Mouse (Mus musculus): ENCODE data around the gene Lrp8. TPM values are rescaled to one million over a fixed set of nuclear protein-coding genes. Genes with fewer than 3 reads are reported as not detected.

The Lrp8 gene
- polyA plus RNA-seq, 1 experiment from 2014 or later: 0.96 TPM

GRCm38 (mm10) chr4:107803351-107804106 is 1.5 kb downstream of the Lrp8 start:
- peaks cover 23% of the 10 kb centered on the region for H3K27me3 ChIP-seq (ENCODE audit: control insufficient read depth, insufficient read depth, low read length)
- peak; percentile 92 for ATAC-seq (ENCODE audit: insufficient read depth, low FRiP score)
- peak overlapping the region; percentile 75 for H3K4me3 ChIP-seq (replicated peaks; ENCODE audit: low read length)
- peaks cover 13% of the 10 kb centered on the region for H3K4me1 ChIP-seq (ENCODE audit: control insufficient read depth, insufficient read depth, low read length)
- H3K36me3 ChIP-seq (ENCODE audit: control insufficient read depth, insufficient read depth, low read length): no peaks in the 10 kb centered on the region
- 1% methylated on average over 40 of the region's 46 CpGs for WGBS
- no peaks in the 10 kb centered on the region for H3K9me3 ChIP-seq (replicated peaks; ENCODE audit: control insufficient read depth, low read length)
- H3K27ac ChIP-seq (ENCODE audit: low read length): peak overlapping the region; percentile 43; the same call in 1 of the 2 replicates
- H3K9ac ChIP-seq (ENCODE audit: low read length): peak overlapping the region; percentile 77
- H3K4me2 ChIP-seq (ENCODE audit: low read depth, low read length): peak overlapping the region; percentile 100

GRCm38 (mm10) chr4:107805491-107805890 is 3.4 kb downstream of the Lrp8 start:
- no peaks in the 10 kb centered on the region for H3K36me3 ChIP-seq (ENCODE audit: control insufficient read depth, insufficient read depth, low read length)
- peaks cover 13% of the 10 kb centered on the region for H3K4me1 ChIP-seq (ENCODE audit: control insufficient read depth, insufficient read depth, low read length)
- ATAC-seq (ENCODE audit: insufficient read depth, low FRiP score): no peak
- H3K9ac ChIP-seq (ENCODE audit: low read length): no peak overlapping the region
- WGBS: 70% methylated on average over 3 of the region's 3 CpGs
- H3K9me3 ChIP-seq (replicated peaks; ENCODE audit: control insufficient read depth, low read length): no peaks in the 10 kb centered on the region
- no peak overlapping the region for H3K4me3 ChIP-seq (replicated peaks; ENCODE audit: low read length)
- H3K27ac ChIP-seq (ENCODE audit: low read length): no peak overlapping the region
- no peak overlapping the region for H3K4me2 ChIP-seq (ENCODE audit: low read depth, low read length)
- peaks cover 21% of the 10 kb centered on the region for H3K27me3 ChIP-seq (ENCODE audit: control insufficient read depth, insufficient read depth, low read length)

- H3K36me3 ChIP-seq (ENCODE audit: control insufficient read depth, insufficient read depth, low read length): no peaks in the 10 kb centered on the region
- ATAC-seq (ENCODE audit: insufficient read depth, low FRiP score): no peak
- H3K9ac ChIP-seq (ENCODE audit: low read length): no peak overlapping the region
- peaks cover 17% of the 10 kb centered on the region for H3K27me3 ChIP-seq (ENCODE audit: control insufficient read depth, insufficient read depth, low read length)
- 74% methylated on average over 4 of the region's 4 CpGs for WGBS
- no peak overlapping the region for H3K4me2 ChIP-seq (ENCODE audit: low read depth, low read length)
- no peak overlapping the region for H3K27ac ChIP-seq (ENCODE audit: low read length)
- H3K4me3 ChIP-seq (replicated peaks; ENCODE audit: low read length): no peak overlapping the region
- no peaks in the 10 kb centered on the region for H3K9me3 ChIP-seq (replicated peaks; ENCODE audit: control insufficient read depth, low read length)
- H3K4me1 ChIP-seq (ENCODE audit: control insufficient read depth, insufficient read depth, low read length): peaks cover 7% of the 10 kb centered on the region
Observed at GRCm38 (mm10) chr4:107807796-107808195, 5.7 kb downstream of the Lrp8 start.

GRCm38 (mm10) chr4:107808655-107809054 is 6.6 kb downstream of the Lrp8 start:
- H3K27me3 ChIP-seq (ENCODE audit: control insufficient read depth, insufficient read depth, low read length): peaks cover 11% of the 10 kb centered on the region; the same call in 1 of the 2 replicates
- H3K27ac ChIP-seq (ENCODE audit: low read length): no peak overlapping the region
- H3K4me3 ChIP-seq (replicated peaks; ENCODE audit: low read length): no peak overlapping the region
- H3K36me3 ChIP-seq (ENCODE audit: control insufficient read depth, insufficient read depth, low read length): no peaks in the 10 kb centered on the region
- H3K4me2 ChIP-seq (ENCODE audit: low read depth, low read length): no peak overlapping the region
- no peak for ATAC-seq (ENCODE audit: insufficient read depth, low FRiP score)
- 0 out of 2 replicates have a peak, but pooled peaks cover 3% of the 10 kb centered on the region for H3K4me1 ChIP-seq (ENCODE audit: control insufficient read depth, insufficient read depth, low read length)
- H3K9ac ChIP-seq (ENCODE audit: low read length): no peak overlapping the region
- H3K9me3 ChIP-seq (replicated peaks; ENCODE audit: control insufficient read depth, low read length): no peaks in the 10 kb centered on the region

GRCm38 (mm10) chr4:107811006-107811405 is 8.9 kb downstream of the Lrp8 start:
- Histone ChIP-seq H3K9ac (ENCODE audit: low read length) (no peak overlapping the region), H3K4me3 (replicated peaks; ENCODE audit: low read length) (no peak overlapping the region), H3K9me3 (replicated peaks; ENCODE audit: control insufficient read depth, low read length) (no peaks in the 10 kb centered on the region), H3K36me3 (ENCODE audit: control insufficient read depth, insufficient read depth, low read length) (no peaks in the 10 kb centered on the region), H3K27ac (ENCODE audit: low read length) (no peak overlapping the region), H3K27me3 (ENCODE audit: control insufficient read depth, insufficient read depth, low read length) (no peaks in the 10 kb centered on the region), H3K4me1 (ENCODE audit: control insufficient read depth, insufficient read depth, low read length) (no peaks in the 10 kb centered on the region), H3K4me2 (ENCODE audit: low read depth, low read length) (no peak overlapping the region)
- ATAC-seq (ENCODE audit: insufficient read depth, low FRiP score): no peak
- WGBS: 83% methylated on average over 3 of the region's 3 CpGs

GRCm38 (mm10) chr4:107811716-107812330 is 9.8 kb downstream of the Lrp8 start:
- Histone ChIP-seq H3K9ac (ENCODE audit: low read length) (no peak overlapping the region), H3K4me3 (replicated peaks; ENCODE audit: low read length) (no peak overlapping the region), H3K36me3 (ENCODE audit: control insufficient read depth, insufficient read depth, low read length) (no peaks in the 10 kb centered on the region), H3K27ac (ENCODE audit: low read length) (no peak overlapping the region), H3K9me3 (replicated peaks; ENCODE audit: control insufficient read depth, low read length) (no peaks in the 10 kb centered on the region), H3K4me1 (ENCODE audit: control insufficient read depth, insufficient read depth, low read length) (no peaks in the 10 kb centered on the region), H3K27me3 (ENCODE audit: control insufficient read depth, insufficient read depth, low read length) (no peaks in the 10 kb centered on the region), H3K4me2 (ENCODE audit: low read depth, low read length) (no peak overlapping the region)
- ATAC-seq (ENCODE audit: insufficient read depth, low FRiP score): no peak
- 47% methylated on average over 10 of the region's 10 CpGs for WGBS

GRCm38 (mm10) chr4:107812336-107812735 is 10.3 kb downstream of the Lrp8 start:
- Histone ChIP-seq H3K27me3 (ENCODE audit: control insufficient read depth, insufficient read depth, low read length) (no peaks in the 10 kb centered on the region), H3K27ac (ENCODE audit: low read length) (no peak overlapping the region), H3K4me2 (ENCODE audit: low read depth, low read length) (no peak overlapping the region), H3K4me3 (replicated peaks; ENCODE audit: low read length) (no peak overlapping the region), H3K9ac (ENCODE audit: low read length) (no peak overlapping the region), H3K4me1 (ENCODE audit: control insufficient read depth, insufficient read depth, low read length) (0 out of 2 replicates have a peak, but pooled peaks cover 3% of the 10 kb centered on the region), H3K9me3 (replicated peaks; ENCODE audit: control insufficient read depth, low read length) (no peaks in the 10 kb centered on the region), H3K36me3 (ENCODE audit: control insufficient read depth, insufficient read depth, low read length) (no peaks in the 10 kb centered on the region)
- ATAC-seq (ENCODE audit: insufficient read depth, low FRiP score): no peak
- 85% methylated on average over 6 of the region's 6 CpGs for WGBS

GRCm38 (mm10) chr4:107816459-107816858 is 14.4 kb downstream of the Lrp8 start:
- H3K4me3 ChIP-seq (replicated peaks; ENCODE audit: low read length): no peak overlapping the region
- no peak for ATAC-seq (ENCODE audit: insufficient read depth, low FRiP score)
- H3K4me1 ChIP-seq (ENCODE audit: control insufficient read depth, insufficient read depth, low read length): 0 out of 2 replicates have a peak, but pooled peaks cover 12% of the 10 kb centered on the region
- no peak overlapping the region for H3K27ac ChIP-seq (ENCODE audit: low read length)
- no peak overlapping the region for H3K4me2 ChIP-seq (ENCODE audit: low read depth, low read length)
- H3K36me3 ChIP-seq (ENCODE audit: control insufficient read depth, insufficient read depth, low read length): no peaks in the 10 kb centered on the region
- H3K27me3 ChIP-seq (ENCODE audit: control insufficient read depth, insufficient read depth, low read length): no peaks in the 10 kb centered on the region
- WGBS: 65% methylated on average over 4 of the region's 4 CpGs
- H3K9me3 ChIP-seq (replicated peaks; ENCODE audit: control insufficient read depth, low read length): no peaks in the 10 kb centered on the region
- no peak overlapping the region for H3K9ac ChIP-seq (ENCODE audit: low read length)

GRCm38 (mm10) chr4:107817463-107817862 is 15.4 kb downstream of the Lrp8 start:
- Histone ChIP-seq H3K4me3 (replicated peaks; ENCODE audit: low read length) (no peak overlapping the region), H3K9me3 (replicated peaks; ENCODE audit: control insufficient read depth, low read length) (no peaks in the 10 kb centered on the region), H3K36me3 (ENCODE audit: control insufficient read depth, insufficient read depth, low read length) (no peaks in the 10 kb centered on the region), H3K4me2 (ENCODE audit: low read depth, low read length) (no peak overlapping the region), H3K27ac (ENCODE audit: low read length) (no peak overlapping the region), H3K27me3 (ENCODE audit: control insufficient read depth, insufficient read depth, low read length) (no peaks in the 10 kb centered on the region), H3K9ac (ENCODE audit: low read length) (no peak overlapping the region), H3K4me1 (ENCODE audit: control insufficient read depth, insufficient read depth, low read length) (0 out of 2 replicates have a peak, but pooled peaks cover 12% of the 10 kb centered on the region)
- 35% methylated on average over 6 of the region's 6 CpGs for WGBS
- no peak for ATAC-seq (ENCODE audit: insufficient read depth, low FRiP score)

Measured in stomach, embryonic 16.5 days (tissue).